Mouse (Mus musculus) testis, adult 2 months (tissue): ENCODE data around the gene Olfml2a.

Experiments
- CTCF ChIP-seq: fragments of 200-500 bp; IDR thresholded peaks from 2 replicates; pipeline ENCODE4 v1.5.1; 2012; ENCODE audit warnings: low read depth, mild to moderate bottlenecking, inconsistent platforms, low read length, moderate library complexity; ENCODE audit not compliant: control insufficient read depth, insufficient read depth, insufficient replicate concordance
- POLR2A ChIP-seq: fragments of 200-500 bp; IDR thresholded peaks from 2 replicates; pipeline ENCODE4 v1.6.1; 2012; ENCODE audit warnings: low read depth, mild to moderate bottlenecking, inconsistent platforms, low read length, moderate library complexity; ENCODE audit not compliant: control insufficient read depth

- TF ChIP-seq CTCF (no peak), POLR2A (no peak)
Measured at GRCm38 (mm10) chr2:38914965-38915364, 16.8 kb upstream of the Olfml2a start.
